Mouse (Mus musculus): ENCODE data around the gene 4930412O13Rik. TPM values are rescaled to one million over a fixed set of nuclear protein-coding genes. Genes with fewer than 3 reads are reported as not detected.

The 4930412O13Rik gene
- polyA plus RNA-seq (2014; fragmentation: Illumina TruSeq; extraction: RNeasy Lipid Tissue Mini Kit (QIAGEN cat#74804); ENCODE audit: low read depth, low replicate concordance) = not detected

GRCm38 (mm10) chr2:9881051-9881591, at the start of gene 4930412O13Rik:
TSS of gene 4930412O13Rik (plus strand) at chr2:9881252.

GRCm38 (mm10) chr2:9888913-9889650, 8.0 kb downstream of the 4930412O13Rik start, which contains the start of gene 9230102O04Rik:
TSS of gene 9230102O04Rik (minus strand) at chr2:9889540.

DNA sequence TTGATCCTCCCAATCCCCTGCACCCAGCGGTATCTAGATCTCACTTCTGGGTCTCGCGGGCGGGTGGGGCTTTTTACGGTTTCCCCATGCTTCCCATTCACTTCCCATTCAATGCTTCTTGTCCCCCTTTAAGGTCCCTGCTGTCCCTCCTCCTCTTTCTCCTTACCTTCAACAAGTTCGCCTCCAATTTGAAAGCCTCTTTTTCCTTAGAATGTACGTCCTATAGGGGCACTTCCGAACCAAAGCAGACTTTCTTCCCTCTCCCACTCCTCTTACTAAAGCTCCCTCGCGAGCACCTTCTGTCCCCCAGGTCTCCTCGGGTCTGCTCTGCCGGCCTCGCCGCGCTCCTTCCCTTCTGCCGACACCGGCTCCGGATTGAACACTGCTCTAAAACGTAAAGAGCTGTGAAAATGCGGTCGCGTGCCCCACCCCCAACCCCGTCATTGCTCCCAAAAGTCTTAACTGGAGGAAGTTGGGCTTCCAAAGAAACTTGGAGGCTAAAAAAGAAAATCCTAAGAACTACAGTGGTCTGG, 8.7 kb downstream of the 4930412O13Rik start, which contains the start of gene Gata3:
Gene Gata3 (minus strand): TSS at position 384 of the 533 bp plus-strand sequence.

Other genes starting within 250 kb of the 4930412O13Rik start
- not detected for gene 9230102O04Rik, start 8.3 kb downstream of the 4930412O13Rik start, polyA plus RNA-seq (2014; fragmentation: Illumina TruSeq; extraction: RNeasy Lipid Tissue Mini Kit (QIAGEN cat#74804); ENCODE audit: low read depth, low replicate concordance)
- 0.54 TPM for gene Gata3, start 8.8 kb downstream of the 4930412O13Rik start, polyA plus RNA-seq (2014; fragmentation: Illumina TruSeq; extraction: RNeasy Lipid Tissue Mini Kit (QIAGEN cat#74804); ENCODE audit: low read depth, low replicate concordance)
- gene Taf3, start 167.3 kb downstream of the 4930412O13Rik start, polyA plus RNA-seq (2014; fragmentation: Illumina TruSeq; extraction: RNeasy Lipid Tissue Mini Kit (QIAGEN cat#74804); ENCODE audit: low read depth, low replicate concordance) = 6.9 TPM
- gene Atp5c1, start 199.3 kb downstream of the 4930412O13Rik start, polyA plus RNA-seq (2014; fragmentation: Illumina TruSeq; extraction: RNeasy Lipid Tissue Mini Kit (QIAGEN cat#74804); ENCODE audit: low read depth, low replicate concordance) = 943 TPM
- gene Kin, start 199.3 kb downstream of the 4930412O13Rik start, polyA plus RNA-seq (2014; fragmentation: Illumina TruSeq; extraction: RNeasy Lipid Tissue Mini Kit (QIAGEN cat#74804); ENCODE audit: low read depth, low replicate concordance) = 35.8 TPM